Mouse (Mus musculus) limb, embryonic 11.5 days (tissue): ENCODE data around the gene Adgrl2. TPM values are rescaled to one million over a fixed set of nuclear protein-coding genes. Genes with fewer than 3 reads are reported as not detected.

Experiments
- ATAC-seq: fragments of 200-750 bp; cut with Nextera tagmentation; 2 replicates; pipeline ENCODE4 v1.8.0; 2017; ENCODE audit warnings: low read depth; ENCODE audit not compliant: insufficient number of reproducible peaks, low FRiP score, low TSS enrichment
- DNase-seq: peaks from one replicate; pipeline ENCODE4 v3.0.0-alpha.2; 2015; ENCODE audit warnings: low spot score
- H3K27ac ChIP-seq: fragments of 300-500 bp; sonication (generic); replicated peaks from 2 replicates; pipeline ENCODE4 v1.5.1; 2014; ENCODE audit warnings: low read depth, mild to moderate bottlenecking, low read length
- H3K27me3 ChIP-seq: fragments of 300-500 bp; sonication (generic); 2 replicates; pipeline ENCODE4 v1.6.1; 2014; ENCODE audit warnings: mild to moderate bottlenecking, low read length, mixed read lengths; ENCODE audit not compliant: control insufficient read depth, insufficient read depth
- H3K36me3 ChIP-seq: fragments of 300-500 bp; sonication (generic); 2 replicates; pipeline ENCODE4 v1.6.1; 2014; ENCODE audit warnings: mild to moderate bottlenecking, low read length, moderate library complexity, mixed read lengths; ENCODE audit not compliant: control insufficient read depth, insufficient read depth
- H3K4me1 ChIP-seq: fragments of 300-500 bp; sonication (generic); 2 replicates; pipeline ENCODE4 v1.6.1; 2014; ENCODE audit warnings: low read length, mixed read lengths; ENCODE audit not compliant: control insufficient read depth, insufficient read depth
- H3K4me2 ChIP-seq: fragments of 300-500 bp; sonication (generic); 2 replicates; pipeline ENCODE4 v1.6.1; 2014; ENCODE audit warnings: low read depth, mild to moderate bottlenecking, moderate library complexity; ENCODE audit not compliant: severe bottlenecking
- H3K4me3 ChIP-seq: fragments of 300-500 bp; sonication (generic); 2 replicates; pipeline ENCODE4 v1.5.1; 2014; ENCODE audit warnings: low read depth, low read length
- H3K9ac ChIP-seq: fragments of 300-500 bp; sonication (generic); 2 replicates; pipeline ENCODE4 v1.6.1; 2014; ENCODE audit warnings: mild to moderate bottlenecking, low read length
- H3K9me3 ChIP-seq: fragments of 300-500 bp; sonication (generic); 2 replicates; pipeline ENCODE4 v1.6.1; 2016; ENCODE audit warnings: low read length; ENCODE audit not compliant: control insufficient read depth
- WGBS: fragments of 180-500 bp; shearing (Covaris S2); extraction: QIAGEN DNeasy Blood & Tissue Kit; methylation state at CpG from one replicate; pipeline ENCODE4 v1.1.7; 2014; 5-methylcytosine and 5-hydroxymethylcytosine counted together
- polyA plus RNA-seq: library from polyadenylated mRNA; unstranded; fragments of >200 nt; fragmentation: Nextera tagmentation; extraction: Ambion mirVana; gene quantifications from 2 replicates; pipeline ENCODE4 v1.2.1, GENCODE M21; 2014

Gene Adgrl2
- polyA plus RNA-seq, 1 experiment from 2014 or later = 87.9 TPM

- Histone ChIP-seq H3K4me2 (no peak overlapping the region), H3K9me3 (no peaks in the 10 kb centered on the region), H3K27ac (no peak overlapping the region), H3K27me3 (no peaks in the 10 kb centered on the region), H3K9ac (no peak overlapping the region), H3K36me3 (no peaks in the 10 kb centered on the region; the same call in 1 of the 2 replicates), H3K4me1 (peaks cover 39% of the 10 kb centered on the region), H3K4me3 (no peak overlapping the region)
- ATAC-seq (no peak), DNase-seq (no peak)
- 87% methylated on average over 5 of the region's 5 CpGs for WGBS
Measured at GRCm38 (mm10) chr3:148963381-148964044, 26.8 kb downstream of the Adgrl2 start.

DNA sequence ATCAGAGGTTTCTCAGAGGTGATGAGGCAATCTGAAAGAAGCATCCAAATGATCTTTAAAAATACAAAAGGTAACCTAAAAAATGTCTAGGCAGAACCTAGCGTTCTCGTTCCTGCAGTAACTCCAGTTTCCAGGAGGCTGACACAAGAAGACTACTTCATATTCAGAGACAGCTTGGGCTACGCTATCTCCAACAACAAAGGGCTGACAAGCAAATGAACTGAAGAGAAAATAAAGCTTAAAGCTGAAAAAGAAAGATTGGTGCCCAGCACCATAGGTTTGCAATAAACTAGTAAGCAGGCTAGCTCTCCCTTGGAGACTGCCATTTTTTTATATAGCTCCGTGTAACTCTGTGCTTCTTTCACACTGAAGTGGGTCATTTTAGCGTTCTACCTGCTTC is 28.7 kb downstream of the Adgrl2 start:
- Histone ChIP-seq H3K36me3 (no peaks in the 10 kb centered on the region; the same call in 1 of the 2 replicates), H3K4me2 (no peak overlapping the region), H3K27me3 (no peaks in the 10 kb centered on the region), H3K9me3 (no peaks in the 10 kb centered on the region), H3K27ac (no peak overlapping the region), H3K4me3 (no peak overlapping the region), H3K9ac (no peak overlapping the region), H3K4me1 (peaks cover 42% of the 10 kb centered on the region)
- ATAC-seq = no peak
- DNase-seq = no peak
- 79% methylated on average over 5 of the region's 5 CpGs for WGBS

GRCm38 (mm10) chr3:148960751-148961289 is 29.5 kb downstream of the Adgrl2 start:
- Histone ChIP-seq H3K4me3 (no peak overlapping the region), H3K27me3 (no peaks in the 10 kb centered on the region), H3K36me3 (no peaks in the 10 kb centered on the region), H3K27ac (no peak overlapping the region), H3K4me1 (peaks cover 39% of the 10 kb centered on the region), H3K9me3 (no peaks in the 10 kb centered on the region), H3K4me2 (no peak overlapping the region), H3K9ac (no peak overlapping the region)
- 82% methylated on average over 9 of the region's 9 CpGs for WGBS
- DNase-seq = no peak
- no peak for ATAC-seq

- Histone ChIP-seq H3K27ac (no peak overlapping the region), H3K36me3 (no peaks in the 10 kb centered on the region), H3K4me1 (peaks cover 39% of the 10 kb centered on the region), H3K9me3 (no peaks in the 10 kb centered on the region), H3K9ac (no peak overlapping the region), H3K4me3 (no peak overlapping the region), H3K4me2 (no peak overlapping the region), H3K27me3 (no peaks in the 10 kb centered on the region)
- 81% methylated on average over 10 of the region's 10 CpGs for WGBS
- ATAC-seq (no peak), DNase-seq (no peak)
Measured at GRCm38 (mm10) chr3:148960215-148960614, 30.1 kb downstream of the Adgrl2 start.

DNA sequence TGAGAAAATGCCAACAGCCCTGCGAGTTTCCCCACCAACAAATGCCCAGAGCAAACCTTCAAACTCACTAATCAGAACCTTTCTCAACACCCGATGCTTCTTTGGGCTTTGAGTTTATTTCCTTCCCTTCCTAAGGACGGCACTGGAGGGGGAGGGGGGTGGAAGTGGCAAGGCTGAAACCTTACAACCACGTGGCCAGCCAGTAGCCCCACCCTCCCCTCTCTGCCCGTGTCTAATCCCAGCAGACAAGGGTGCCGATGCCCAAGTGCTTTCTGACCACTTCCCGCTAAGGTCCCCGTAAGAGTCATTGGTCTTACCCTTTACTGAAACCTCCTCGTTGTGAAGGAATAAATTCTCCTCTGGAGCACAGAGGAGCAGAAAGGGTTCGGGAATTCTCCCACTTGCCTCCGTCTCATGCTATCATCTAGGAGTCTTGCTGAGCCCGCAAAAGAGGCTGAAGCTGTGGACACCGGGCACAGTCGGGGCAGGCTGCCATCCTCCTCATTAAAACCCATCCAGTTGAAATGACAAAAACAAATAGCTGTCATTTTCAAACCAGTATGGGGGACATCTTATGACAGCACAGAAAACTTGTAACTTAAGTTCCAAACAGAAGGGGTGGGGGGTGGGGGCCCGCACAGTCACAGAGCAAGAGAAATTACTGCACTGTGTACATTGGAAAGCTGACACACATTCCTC is 30.9 kb downstream of the Adgrl2 start:
- Histone ChIP-seq H3K27ac (no peak overlapping the region), H3K9ac (no peak overlapping the region), H3K4me1 (peaks cover 34% of the 10 kb centered on the region), H3K9me3 (no peaks in the 10 kb centered on the region), H3K36me3 (no peaks in the 10 kb centered on the region), H3K4me2 (peak overlapping the region; percentile 15), H3K4me3 (no peak overlapping the region), H3K27me3 (no peaks in the 10 kb centered on the region)
- DNase-seq (no peak), ATAC-seq (no peak)
- 18% methylated on average over 15 of the region's 15 CpGs for WGBS

GRCm38 (mm10) chr3:148958714-148959113 is 31.6 kb downstream of the Adgrl2 start:
- H3K4me3 ChIP-seq = no peak overlapping the region
- H3K9me3 ChIP-seq = no peaks in the 10 kb centered on the region
- 62% methylated on average over 5 of the region's 5 CpGs for WGBS
- ATAC-seq (no peak), DNase-seq (peak; percentile 20)
- no peaks in the 10 kb centered on the region for H3K27me3 ChIP-seq
- no peaks in the 10 kb centered on the region for H3K36me3 ChIP-seq
- H3K27ac ChIP-seq = no peak overlapping the region
- no peak overlapping the region for H3K9ac ChIP-seq
- no peak overlapping the region for H3K4me2 ChIP-seq
- H3K4me1 ChIP-seq = peaks cover 34% of the 10 kb centered on the region

GRCm38 (mm10) chr3:148958185-148958584 is 32.2 kb downstream of the Adgrl2 start:
- Histone ChIP-seq H3K4me2 (no peak overlapping the region), H3K4me1 (peaks cover 34% of the 10 kb centered on the region)

GRCm38 (mm10) chr3:148956887-148957286 is 33.5 kb downstream of the Adgrl2 start:
- DNase-seq (no peak), ATAC-seq (no peak)
- Histone ChIP-seq H3K27me3 (no peaks in the 10 kb centered on the region), H3K4me2 (no peak overlapping the region), H3K4me3 (no peak overlapping the region), H3K36me3 (no peaks in the 10 kb centered on the region), H3K27ac (no peak overlapping the region), H3K4me1 (peaks cover 34% of the 10 kb centered on the region), H3K9me3 (no peaks in the 10 kb centered on the region), H3K9ac (no peak overlapping the region)
- WGBS = 79% methylated on average over 7 of the region's 7 CpGs

More at GRCm38 (mm10) chr3:148958185-148958584, 32.2 kb downstream of the Adgrl2 start:
- no peak overlapping the region for H3K4me3 ChIP-seq
- no peaks in the 10 kb centered on the region for H3K27me3 ChIP-seq
- DNase-seq (no peak), ATAC-seq (no peak)
- 33% methylated on average over 9 of the region's 9 CpGs for WGBS
- H3K36me3 ChIP-seq = no peaks in the 10 kb centered on the region
- H3K27ac ChIP-seq = no peak overlapping the region
- no peaks in the 10 kb centered on the region for H3K9me3 ChIP-seq
- no peak overlapping the region for H3K9ac ChIP-seq
